Mouse (Mus musculus): ENCODE results near the gene Adcy2.

Gene Adcy2

GRCm38 (mm10) chr13:68607652-68608405 lies 391.5 kb downstream of the Adcy2 start:
- DNase-seq: no peak

GRCm38 (mm10) chr13:68605689-68606126 lies 393.6 kb downstream of the Adcy2 start:
- DNase-seq: peak; percentile 12 to 33

- DNase-seq: no peak
These were observed 396.3 kb downstream of the Adcy2 start for GRCm38 (mm10) chr13:68603085-68603484.

GRCm38 (mm10) chr13:68601184-68601583 lies 398.2 kb downstream of the Adcy2 start:
- DNase-seq: no peak

GRCm38 (mm10) chr13:68598953-68599352 lies 400.4 kb downstream of the Adcy2 start:
- no peak for DNase-seq

- no peak for DNase-seq
These were observed 401.7 kb downstream of the Adcy2 start for GRCm38 (mm10) chr13:68597667-68598066.

GRCm38 (mm10) chr13:68597199-68597598 lies 402.1 kb downstream of the Adcy2 start, which contains the start of gene 1700001L19Rik:
1700001L19Rik (plus strand) TSS chr13:68597421.
- no peak for DNase-seq

GRCm38 (mm10) chr13:68593797-68594196 lies 405.5 kb downstream of the Adcy2 start:
- no peak for DNase-seq

GRCm38 (mm10) chr13:68588352-68588751 lies 411.0 kb downstream of the Adcy2 start:
- no peak for DNase-seq

GRCm38 (mm10) chr13:68585441-68585840 lies 413.9 kb downstream of the Adcy2 start:
- DNase-seq: no peak

GRCm38 (mm10) chr13:68583961-68584360 lies 415.4 kb downstream of the Adcy2 start:
- peak in 1 of 2 experiments; percentile 7 for DNase-seq

GRCm38 (mm10) chr13:68582517-68582780 lies 416.9 kb downstream of the Adcy2 start:
- no peak for DNase-seq

GRCm38 (mm10) chr13:68581747-68582516 lies 417.4 kb downstream of the Adcy2 start, which contains the start of the genes Mtrr and Fastkd3:
Mtrr (minus strand) TSS chr13:68582149.
Fastkd3 (plus strand) TSS chr13:68582234.
- DNase-seq: peak; percentile 97 to 99

GRCm38 (mm10) chr13:68581086-68581740 lies 418.1 kb downstream of the Adcy2 start:
- DNase-seq: peak in 1 of 2 experiments; percentile 7

- DNase-seq: no peak
These were observed 421.4 kb downstream of the Adcy2 start for GRCm38 (mm10) chr13:68577945-68578344.

- DNase-seq: no peak
These were observed 424.9 kb downstream of the Adcy2 start for GRCm38 (mm10) chr13:68574398-68574797.

GRCm38 (mm10) chr13:68572966-68573913 lies 426.1 kb downstream of the Adcy2 start:
- no peak for DNase-seq

- DNase-seq: no peak
These were observed 427.1 kb downstream of the Adcy2 start for GRCm38 (mm10) chr13:68572247-68572646.
